Comparison of ENCODE assay signal across 33 mouse cellular contexts in genomic region chr10:63116376-63116775, GRCm38 (mm10). TPM values are rescaled to one million over a fixed set of nuclear protein-coding genes. Genes with fewer than 3 reads are reported as not detected.
"Had no signal": no experiment of that assay in that cellular context is flagged by ENCODE, and none has a peak within 500 bp of the region (broad histone marks: within the 10 kb centered on the region; RNA-seq: fewer than 3 reads in every experiment).

No protein-coding gene starts in this region.

- H3K9ac ChIP-seq: embryonic facial prominence, embryonic 12.5 days; embryonic facial prominence, embryonic 13.5 days; embryonic facial prominence, embryonic 15.5 days; forebrain, embryonic 12.5 days; forebrain, embryonic 13.5 days; forebrain, embryonic 15.5 days; forebrain, postnatal 0 days had no signal

- DNase-seq: cerebellum, adult 18-20 months; cerebellum, adult 2 months; cerebellum, adult 8-10 months; cerebellum, adult 9-10 months; cerebellum, adult 9-11 months; cerebellum, postnatal 14 days; cerebellum, postnatal 25 days; cerebellum, postnatal 36 days; embryo, embryonic 11 days; forebrain, postnatal 0 days; gastrocnemius, adult 2 months; gastrocnemius, postnatal 10 days; gastrocnemius, postnatal 14 days; gastrocnemius, postnatal 36 days; heart, adult 2 months had no signal

- H3K27me3 ChIP-seq: embryonic facial prominence, embryonic 12.5 days; embryonic facial prominence, embryonic 13.5 days; embryonic facial prominence, embryonic 15.5 days; forebrain, embryonic 12.5 days; forebrain, embryonic 13.5 days; forebrain, embryonic 15.5 days had no signal

- H3K4me3 ChIP-seq: embryonic facial prominence, embryonic 10.5 days; embryonic facial prominence, embryonic 12.5 days; embryonic facial prominence, embryonic 13.5 days; embryonic facial prominence, embryonic 15.5 days; erythroblast, embryonic 14.5 days; forebrain, embryonic 10.5 days; forebrain, embryonic 12.5 days; forebrain, embryonic 13.5 days; forebrain, embryonic 15.5 days; gastrocnemius, adult 2 months; heart, adult 2 months had no signal

- H3K4me1 ChIP-seq: embryonic facial prominence, embryonic 10.5 days; embryonic facial prominence, embryonic 12.5 days; embryonic facial prominence, embryonic 13.5 days; embryonic facial prominence, embryonic 15.5 days; forebrain, embryonic 10.5 days; forebrain, embryonic 12.5 days; forebrain, embryonic 13.5 days; forebrain, embryonic 15.5 days had no signal

- ATAC-seq: forebrain, embryonic 13.5 days; forebrain, embryonic 14.5 days; forebrain, embryonic 15.5 days; forebrain, embryonic 16.5 days; forebrain, postnatal 0 days had no signal

- H3K4me2 ChIP-seq: embryonic facial prominence, embryonic 12.5 days; embryonic facial prominence, embryonic 13.5 days; embryonic facial prominence, embryonic 15.5 days; forebrain, embryonic 12.5 days; forebrain, embryonic 13.5 days; forebrain, embryonic 15.5 days had no signal

- H3K9me3 ChIP-seq: embryonic facial prominence, embryonic 12.5 days; embryonic facial prominence, embryonic 13.5 days; embryonic facial prominence, embryonic 15.5 days; forebrain, embryonic 12.5 days; forebrain, embryonic 13.5 days; forebrain, embryonic 15.5 days had no signal

- H3K27ac ChIP-seq: embryonic facial prominence, embryonic 10.5 days; embryonic facial prominence, embryonic 12.5 days; embryonic facial prominence, embryonic 13.5 days; embryonic facial prominence, embryonic 15.5 days; forebrain, embryonic 10.5 days; forebrain, embryonic 12.5 days; forebrain, embryonic 13.5 days; forebrain, embryonic 15.5 days; gastrocnemius, adult 2 months; heart, adult 2 months had no signal

- H3K36me3 ChIP-seq: embryonic facial prominence, embryonic 10.5 days; embryonic facial prominence, embryonic 12.5 days; embryonic facial prominence, embryonic 13.5 days; embryonic facial prominence, embryonic 15.5 days; forebrain, embryonic 10.5 days; forebrain, embryonic 12.5 days; forebrain, embryonic 15.5 days had no signal

RNA-seq across cellular contexts. Expression of gene Atoh7, which starts 16.9 kb away (rescaled TPM):
- total RNA-seq: common myeloid progenitor, adult 5-6 weeks; gastrocnemius, adult 18-20 months; gastrocnemius, adult 2 months; gastrocnemius, postnatal 25 days; gastrocnemius, postnatal 36 days; gastrocnemius, postnatal 4 days; granulocyte monocyte progenitor cell, adult 5-6 weeks; heart, adult 2 months; heart, adult 8-10 months had no signal
- polyA plus RNA-seq: embryonic facial prominence, embryonic 13.5 days; embryonic facial prominence, embryonic 14.5 days; erythroblast, embryonic 14.5 days; heart, adult 2 months had no signal

RNA-seq across cellular contexts. Expression of gene Pbld1, which starts 56.4 kb away (rescaled TPM):
- total RNA-seq: common myeloid progenitor, adult 5-6 weeks; forebrain, postnatal 0 days; granulocyte monocyte progenitor cell, adult 5-6 weeks had no signal
- polyA plus RNA-seq: erythroblast, embryonic 14.5 days had no signal
